Mouse (Mus musculus) embryonic facial prominence, embryonic 10.5 days (tissue): ENCODE results near the gene Arhgap23. TPM values are rescaled to one million over a fixed set of nuclear protein-coding genes. Genes with fewer than 3 reads are reported as not detected.

ENCODE experiments used
- DNase-seq: peaks from one replicate; pipeline ENCODE4 v3.0.0-alpha.2; 2017; ENCODE audit warnings: low spot score
- H3K27ac ChIP-seq: fragments of 300-500 bp; sonication (generic); replicated peaks from 2 replicates; pipeline ENCODE4 v1.5.1; 2016; ENCODE audit warnings: mild to moderate bottlenecking
- H3K27me3 ChIP-seq: fragments of 300-500 bp; sonication (generic); replicated peaks from 2 replicates; pipeline ENCODE4 v1.6.1; 2016; ENCODE audit warnings: low read depth, mild to moderate bottlenecking; ENCODE audit not compliant: poor library complexity, severe bottlenecking
- H3K36me3 ChIP-seq: fragments of 300-500 bp; sonication (generic); replicated peaks from 2 replicates; pipeline ENCODE4 v1.6.1; 2016; ENCODE audit warnings: mild to moderate bottlenecking, moderate library complexity
- H3K4me1 ChIP-seq: fragments of 300-500 bp; sonication (generic); 2 replicates; pipeline ENCODE4 v1.6.1; 2016
- H3K4me3 ChIP-seq: fragments of 300-500 bp; sonication (generic); 2 replicates; pipeline ENCODE4 v1.5.1; 2016; ENCODE audit warnings: mild to moderate bottlenecking, moderate library complexity
- H3K9me3 ChIP-seq: fragments of 300-500 bp; sonication (generic); 2 replicates; pipeline ENCODE4 v1.6.1; 2016; ENCODE audit warnings: mild to moderate bottlenecking
- WGBS: fragments of 180-500 bp; shearing (Covaris S2); methylation state at CpG from one replicate; pipeline ENCODE4 v1.1.7; 2016; 5-methylcytosine and 5-hydroxymethylcytosine counted together
- polyA plus RNA-seq: library from polyadenylated mRNA; unstranded; fragments of >200 nt; fragmentation: Nextera tagmentation; extraction: Ambion mirVana; gene quantifications from 2 replicates; pipeline ENCODE4 v1.2.1, GENCODE M21; 2016

The Arhgap23 gene
- polyA plus RNA-seq, 1 experiment from 2014 or later = 2.4 TPM

- Histone ChIP-seq H3K4me1 (peaks cover 3% of the 10 kb centered on the region; the same call in 1 of the 2 replicates), H3K9me3 (no peaks in the 10 kb centered on the region), H3K27ac (no peak overlapping the region), H3K4me3 (no peak overlapping the region), H3K27me3 (no peaks in the 10 kb centered on the region), H3K36me3 (peaks cover 80% of the 10 kb centered on the region)
- DNase-seq = no peak
- 94% methylated on average over 8 of the region's 8 CpGs for WGBS
Measured at GRCm38 (mm10) chr11:97479824-97480223, 64.5 kb downstream of the Arhgap23 start.

- Histone ChIP-seq H3K27ac (no peak overlapping the region), H3K9me3 (no peaks in the 10 kb centered on the region), H3K36me3 (peaks cover 61% of the 10 kb centered on the region), H3K4me3 (no peak overlapping the region), H3K4me1 (peaks cover 8% of the 10 kb centered on the region), H3K27me3 (no peaks in the 10 kb centered on the region)
- DNase-seq = no peak
- WGBS = 86% methylated on average over 8 of the region's 8 CpGs
Measured at GRCm38 (mm10) chr11:97485661-97486060, 70.3 kb downstream of the Arhgap23 start.

GRCm38 (mm10) chr11:97487656-97488055 lies 72.3 kb downstream of the Arhgap23 start:
- 76% methylated on average over 3 of the region's 3 CpGs for WGBS
- Histone ChIP-seq H3K4me3 (no peak overlapping the region), H3K9me3 (no peaks in the 10 kb centered on the region), H3K27me3 (0 out of 2 replicates have a peak, but pooled peaks cover 9% of the 10 kb centered on the region), H3K27ac (no peak overlapping the region), H3K36me3 (peaks cover 65% of the 10 kb centered on the region), H3K4me1 (peaks cover 16% of the 10 kb centered on the region)
- DNase-seq = no peak

GRCm38 (mm10) chr11:97489589-97490324 lies 74.4 kb downstream of the Arhgap23 start:
- Histone ChIP-seq H3K4me3 (peak overlapping the region; percentile 11; the same call in 1 of the 2 replicates), H3K27me3 (0 out of 2 replicates have a peak, but pooled peaks cover 9% of the 10 kb centered on the region), H3K36me3 (peaks cover 71% of the 10 kb centered on the region), H3K9me3 (no peaks in the 10 kb centered on the region), H3K27ac (no peak overlapping the region), H3K4me1 (peaks cover 19% of the 10 kb centered on the region)
- WGBS = 25% methylated on average over 16 of the region's 16 CpGs
- peak; percentile 87 for DNase-seq

- DNase-seq = no peak
- Histone ChIP-seq H3K4me1 (peaks cover 19% of the 10 kb centered on the region), H3K36me3 (peaks cover 68% of the 10 kb centered on the region), H3K4me3 (no peak overlapping the region), H3K27me3 (peaks cover 12% of the 10 kb centered on the region), H3K9me3 (no peaks in the 10 kb centered on the region), H3K27ac (no peak overlapping the region)
- 80% methylated on average over 10 of the region's 10 CpGs for WGBS
Measured at GRCm38 (mm10) chr11:97491640-97492039, 76.3 kb downstream of the Arhgap23 start.

GRCm38 (mm10) chr11:97492836-97493235 lies 77.5 kb downstream of the Arhgap23 start:
- H3K4me1 ChIP-seq = peaks cover 19% of the 10 kb centered on the region
- DNase-seq = no peak
- no peaks in the 10 kb centered on the region for H3K9me3 ChIP-seq
- H3K36me3 ChIP-seq = peaks cover 76% of the 10 kb centered on the region
- no peak overlapping the region for H3K27ac ChIP-seq
- WGBS = 71% methylated on average over 3 of the region's 3 CpGs
- peaks cover 24% of the 10 kb centered on the region for H3K27me3 ChIP-seq
- no peak overlapping the region for H3K4me3 ChIP-seq

- H3K36me3 ChIP-seq = peaks cover 64% of the 10 kb centered on the region
- no peak overlapping the region for H3K4me3 ChIP-seq
- no peak for DNase-seq
- no peak overlapping the region for H3K27ac ChIP-seq
- H3K9me3 ChIP-seq = no peaks in the 10 kb centered on the region
- H3K27me3 ChIP-seq = peaks cover 63% of the 10 kb centered on the region
- peaks cover 32% of the 10 kb centered on the region for H3K4me1 ChIP-seq
- 91% methylated on average over 4 of the region's 4 CpGs for WGBS
Measured at GRCm38 (mm10) chr11:97497543-97497942, 82.2 kb downstream of the Arhgap23 start.

- peak; percentile 54 for DNase-seq
Measured at GRCm38 (mm10) chr11:97499865-97500719, 84.8 kb downstream of the Arhgap23 start, which contains the start of gene 4933428G20Rik. Gene 4933428G20Rik, minus strand, starts transcription at chr11:97500340.

GRCm38 (mm10) chr11:97500720-97501448 lies 85.6 kb downstream of the Arhgap23 start:
- Histone ChIP-seq H3K9me3 (no peaks in the 10 kb centered on the region), H3K36me3 (peaks cover 32% of the 10 kb centered on the region), H3K4me1 (peaks cover 31% of the 10 kb centered on the region), H3K27me3 (peaks cover 77% of the 10 kb centered on the region), H3K4me3 (peak overlapping the region; percentile 60), H3K27ac (peak overlapping the region; percentile 65)
- 11% methylated on average over 51 of the region's 51 CpGs for WGBS
- peak; percentile 50 for DNase-seq

More at GRCm38 (mm10) chr11:97499865-97500719, 84.8 kb downstream of the Arhgap23 start, which contains the start of gene 4933428G20Rik:
- peaks cover 40% of the 10 kb centered on the region for H3K36me3 ChIP-seq
- H3K9me3 ChIP-seq = no peaks in the 10 kb centered on the region
- 7% methylated on average over 88 of the region's 88 CpGs for WGBS
- peak within 1 kb of the TSS; percentile 60 for H3K4me3 ChIP-seq
- H3K27me3 ChIP-seq = peaks cover 77% of the 10 kb centered on the region
- H3K4me1 ChIP-seq = peaks cover 31% of the 10 kb centered on the region
- peak within 1 kb of the TSS; percentile 65 for H3K27ac ChIP-seq

- no peak for DNase-seq
- Histone ChIP-seq H3K4me3 (no peak overlapping the region), H3K9me3 (no peaks in the 10 kb centered on the region), H3K27ac (no peak overlapping the region), H3K36me3 (peaks cover 20% of the 10 kb centered on the region), H3K27me3 (peaks cover 66% of the 10 kb centered on the region), H3K4me1 (peaks cover 31% of the 10 kb centered on the region)
- WGBS = 40% methylated on average over 9 of the region's 9 CpGs
Measured at GRCm38 (mm10) chr11:97502383-97502782, 87.0 kb downstream of the Arhgap23 start.

GRCm38 (mm10) chr11:97502846-97503245 lies 87.5 kb downstream of the Arhgap23 start:
- peaks cover 62% of the 10 kb centered on the region for H3K27me3 ChIP-seq
- no peak for DNase-seq
- WGBS = 82% methylated on average over 4 of the region's 4 CpGs
- no peak overlapping the region for H3K4me3 ChIP-seq
- H3K36me3 ChIP-seq = peaks cover 16% of the 10 kb centered on the region
- H3K27ac ChIP-seq = no peak overlapping the region
- H3K9me3 ChIP-seq = no peaks in the 10 kb centered on the region
- peaks cover 31% of the 10 kb centered on the region for H3K4me1 ChIP-seq

GRCm38 (mm10) chr11:97505784-97506183 lies 90.5 kb downstream of the Arhgap23 start:
- Histone ChIP-seq H3K4me3 (no peak overlapping the region), H3K27me3 (peaks cover 54% of the 10 kb centered on the region), H3K4me1 (peaks cover 35% of the 10 kb centered on the region), H3K27ac (no peak overlapping the region), H3K36me3 (peaks cover 4% of the 10 kb centered on the region), H3K9me3 (no peaks in the 10 kb centered on the region)
- WGBS = 84% methylated on average over 4 of the region's 4 CpGs
- no peak for DNase-seq
